Mouse (Mus musculus): ENCODE measurements around the gene Mbtd1. TPM values are rescaled to one million over a fixed set of nuclear protein-coding genes. Genes with fewer than 3 reads are reported as not detected.
A peak's percentile ranks its signal among the peaks of the same experiment; 100 is the strongest.

Gene Mbtd1
- total RNA-seq, 2 experiments from 2014 or later = 33.8 to 39.4 TPM

GRCm38 (mm10) chr11:93968848-93969128 lies 83.1 kb downstream of the Mbtd1 start:
- Histone ChIP-seq H3K27ac (peak overlapping the region; percentile 94), H3K4me3 (peak overlapping the region; percentile 35)
- TF ChIP-seq CTCF (IDR thresholded peaks at IDR 0.05) = no peak
- intact Hi-C loops (cut with DNase I) = loop anchor here (1.0 to 10.0 kb wide), 5 partner anchors 27 to 306 kb away; partner anchors contain the start of gene Tob1
- no peak for DNase-seq (ENCODE audit: extremely low spot score in 1 of 2, low spot score in 2 of 2)

- intact Hi-C loops (cut with DNase I) = loop anchor here (5.0 to 10.0 kb wide), 3 partner anchors 73 to 306 kb away; partner anchors contain the start of gene Tob1
- TF ChIP-seq CTCF (IDR thresholded peaks at IDR 0.05) = no peak
Measured at GRCm38 (mm10) chr11:93969171-93969570, 83.5 kb downstream of the Mbtd1 start.

GRCm38 (mm10) chr11:93969799-93970198 lies 84.1 kb downstream of the Mbtd1 start:
- DNase-seq (ENCODE audit: extremely low spot score in 1 of 2, low spot score in 2 of 2) = no peak
- Histone ChIP-seq H3K27ac (no peak overlapping the region; the same call in 1 of the 2 replicates), H3K4me3 (no peak overlapping the region)
- TF ChIP-seq CTCF (IDR thresholded peaks at IDR 0.05) = no peak
- intact Hi-C loops (cut with DNase I) = loop anchor here (5.0 to 10.0 kb wide), 3 partner anchors 73 to 305 kb away; partner anchors contain the start of gene Tob1

More at GRCm38 (mm10) chr11:93969171-93969570, 83.5 kb downstream of the Mbtd1 start:
- H3K4me3 ChIP-seq = no peak overlapping the region
- DNase-seq (ENCODE audit: extremely low spot score in 1 of 2, low spot score in 2 of 2) = no peak
- peak overlapping the region; percentile 94; the same call in 1 of the 2 replicates for H3K27ac ChIP-seq

- intact Hi-C loops (cut with DNase I) = no loop called here
Measured at GRCm38 (mm10) chr11:93972951-93973350, 87.3 kb downstream of the Mbtd1 start.

GRCm38 (mm10) chr11:93979502-93980049 lies 93.9 kb downstream of the Mbtd1 start:
- Histone ChIP-seq H3K27ac (no peak overlapping the region), H3K4me3 (no peak overlapping the region)
- intact Hi-C loops (cut with DNase I) = no loop called here
- no peak for TF ChIP-seq CTCF (IDR thresholded peaks at IDR 0.05)
- DNase-seq (ENCODE audit: extremely low spot score in 1 of 2, low spot score in 2 of 2) = no peak

More at GRCm38 (mm10) chr11:93972951-93973350, 87.3 kb downstream of the Mbtd1 start:
- TF ChIP-seq CTCF (IDR thresholded peaks at IDR 0.05) = no peak
- DNase-seq (ENCODE audit: extremely low spot score in 1 of 2, low spot score in 2 of 2) = no peak
- H3K4me3 ChIP-seq = no peak overlapping the region
- no peak overlapping the region for H3K27ac ChIP-seq

GRCm38 (mm10) chr11:93984619-93985018 lies 99.0 kb downstream of the Mbtd1 start:
- TF ChIP-seq CTCF (IDR thresholded peaks at IDR 0.05) = no peak
- Histone ChIP-seq H3K27ac (no peak overlapping the region), H3K4me3 (no peak overlapping the region)
- intact Hi-C loops (cut with DNase I) = no loop called here
- no peak for DNase-seq (ENCODE audit: extremely low spot score in 1 of 2, low spot score in 2 of 2)

GRCm38 (mm10) chr11:93985265-93985664 lies 99.6 kb downstream of the Mbtd1 start:
- Histone ChIP-seq H3K4me3 (no peak overlapping the region), H3K27ac (no peak overlapping the region)
- intact Hi-C loops (cut with DNase I) = no loop called here
- DNase-seq (ENCODE audit: extremely low spot score in 1 of 2, low spot score in 2 of 2) = no peak
- TF ChIP-seq CTCF (IDR thresholded peaks at IDR 0.05) = no peak

- no peak overlapping the region for H3K27ac ChIP-seq
- TF ChIP-seq CTCF (IDR thresholded peaks at IDR 0.05) = no peak
- no peak overlapping the region for H3K4me3 ChIP-seq
- DNase-seq (ENCODE audit: extremely low spot score in 1 of 2, low spot score in 2 of 2) = no peak
- intact Hi-C loops (cut with DNase I) = no loop called here
Measured at GRCm38 (mm10) chr11:93986298-93986697, 100.6 kb downstream of the Mbtd1 start.

- Histone ChIP-seq H3K27ac (peak overlapping the region; percentile 58; the same call in 1 of the 2 replicates), H3K4me3 (no peak overlapping the region)
- DNase-seq (ENCODE audit: extremely low spot score in 1 of 2, low spot score in 2 of 2) = no peak
- intact Hi-C loops (cut with DNase I) = no loop called here
- no peak for TF ChIP-seq CTCF (IDR thresholded peaks at IDR 0.05)
Measured at GRCm38 (mm10) chr11:93987026-93987425, 101.4 kb downstream of the Mbtd1 start.

- Histone ChIP-seq H3K27ac (peak overlapping the region; percentile 58; the same call in 1 of the 2 replicates), H3K4me3 (no peak overlapping the region)
- intact Hi-C loops (cut with DNase I) = no loop called here
- DNase-seq (ENCODE audit: extremely low spot score in 1 of 2, low spot score in 2 of 2) = no peak
- TF ChIP-seq CTCF (IDR thresholded peaks at IDR 0.05) = no peak
Measured at GRCm38 (mm10) chr11:93987625-93988327, 102.1 kb downstream of the Mbtd1 start.

- H3K4me3 ChIP-seq = no peak overlapping the region
- intact Hi-C loops (cut with DNase I) = no loop called here
- peak overlapping the region; percentile 58; the same call in 1 of the 2 replicates for H3K27ac ChIP-seq
- DNase-seq (ENCODE audit: extremely low spot score in 1 of 2, low spot score in 2 of 2) = no peak
- no peak for TF ChIP-seq CTCF (IDR thresholded peaks at IDR 0.05)
Measured at GRCm38 (mm10) chr11:93988328-93989062, 102.8 kb downstream of the Mbtd1 start.

- DNase-seq (ENCODE audit: extremely low spot score in 1 of 2, low spot score in 2 of 2) = no peak
- intact Hi-C loops (cut with DNase I) = no loop called here
- TF ChIP-seq CTCF (IDR thresholded peaks at IDR 0.05) = no peak
- peak overlapping the region; percentile 58 for H3K4me3 ChIP-seq
- H3K27ac ChIP-seq = peak overlapping the region; percentile 98
Measured at GRCm38 (mm10) chr11:93994531-93994930, 108.9 kb downstream of the Mbtd1 start.

All from left cerebral cortex, adult 2 months (tissue).